In the genomic region with DNA sequence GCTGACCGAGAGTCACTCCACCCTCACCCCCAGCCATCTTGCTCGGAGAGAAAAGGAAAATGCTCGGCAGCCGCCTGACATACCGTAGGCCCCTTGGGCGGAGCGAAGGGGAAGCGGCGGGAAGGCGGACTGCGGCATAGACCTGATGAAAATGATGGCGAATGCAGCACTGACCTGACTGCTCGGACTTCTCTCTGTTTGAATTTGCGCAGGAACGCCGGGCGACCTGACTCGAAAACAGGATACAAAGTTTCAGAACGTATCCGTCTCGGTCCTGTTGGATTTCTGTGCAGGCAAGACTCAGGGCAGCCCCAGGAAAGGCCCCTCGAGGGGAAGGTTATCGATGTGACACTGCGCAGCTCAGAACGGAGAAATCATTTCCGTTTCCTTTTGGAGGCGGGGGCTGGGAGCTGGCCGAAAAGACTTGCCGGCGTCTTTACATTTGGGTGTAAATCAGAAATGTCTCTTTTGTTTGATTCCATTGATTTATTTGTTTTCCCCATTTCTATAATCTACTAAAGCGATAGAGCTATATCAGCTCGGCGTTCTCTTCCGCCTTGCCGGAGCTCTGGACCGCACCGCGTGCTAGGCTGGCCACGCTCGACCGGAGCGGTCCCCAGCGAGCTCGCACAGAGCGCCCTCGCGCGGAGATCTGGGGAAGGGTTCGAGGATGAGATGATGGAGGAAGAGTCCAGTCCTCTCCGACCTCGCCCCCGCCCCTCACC, we compare ENCODE assay signal across 8 mouse cellular contexts. TPM values are rescaled to one million over a fixed set of nuclear protein-coding genes. Genes with fewer than 3 reads are reported as not detected.
A peak's percentile ranks its signal among the peaks of the same experiment; 100 is the strongest.
DNase-seq lines count a peak whose midpoint lies in the region; ATAC-seq and TF ChIP-seq lines count a peak whose summit lies in the region.

Gene Eif2s3x, minus strand, starts transcription at position 266 of the 725 bp plus-strand sequence.

- peak in 1 of 2 experiments; percentile 62; a peak in 2 of 4 replicates for TF ChIP-seq CTCF in CH12.LX (conservative IDR thresholded peaks at IDR 0.05 in 1 of 2, IDR thresholded peaks at IDR 0.05 in 1 of 2; ENCODE audit: low read depth in 2 of 2, low read length in 2 of 2)
- peak; percentile 83 for TF ChIP-seq CTCF in liver, postnatal 0 days (IDR thresholded peaks at IDR 0.05; ENCODE audit: low read depth)

- peaks cover 27% of the 10 kb centered on the region for H3K79me2 ChIP-seq in CH12.LX (replicated peaks; ENCODE audit: control insufficient read depth, extremely low read depth, insufficient read depth, poor library complexity, severe bottlenecking)

- in situ Hi-C loops in CH12.LX (cut with MboI; ENCODE audit: low pct_ligation_motif_present, low pct_unique_long_range_greater_than_20kb, low sequenced_read_pairs): no loop called here

- no peaks in the 10 kb centered on the region for H3K9me3 ChIP-seq in CH12.LX (replicated peaks; ENCODE audit: low read length)
- H3K9me3 ChIP-seq in forebrain, embryonic 13.5 days (replicated peaks): no peaks in the 10 kb centered on the region
- no peaks in the 10 kb centered on the region for H3K9me3 ChIP-seq in liver, postnatal 0 days (ENCODE audit: low read length)
- no peaks in the 10 kb centered on the region for H3K9me3 ChIP-seq in neural tube, embryonic 14.5 days (ENCODE audit: control insufficient read depth, low read length)

- peak; percentile 96 for ATAC-seq in forebrain, embryonic 13.5 days
- ATAC-seq in liver, postnatal 0 days: peak; percentile 96
- peak; percentile 95 for ATAC-seq in neural tube, embryonic 14.5 days (ENCODE audit: low read depth)

- WGBS in forebrain, embryonic 13.5 days: under 1% methylated on average over 52 of the region's 52 CpGs
- under 1% methylated on average over 52 of the region's 52 CpGs for WGBS in large intestine, adult 2 months
- under 1% methylated on average over 52 of the region's 52 CpGs for WGBS in liver, postnatal 0 days (ENCODE audit: insufficient replicate concordance)
- WGBS in neural tube, embryonic 14.5 days: under 1% methylated on average over 52 of the region's 52 CpGs

- H3K4me1 ChIP-seq in CH12.LX (ENCODE audit: control insufficient read depth in 1 of 2, insufficient read depth in 2 of 2): peaks cover 0 to 3% of the 10 kb centered on the region in 2 experiments; a peak in 1 of 4 replicates
- H3K4me1 ChIP-seq in forebrain, embryonic 13.5 days: no peaks in the 10 kb centered on the region
- peaks cover 8% of the 10 kb centered on the region; the same call in 1 of the 2 replicates for H3K4me1 ChIP-seq in liver, postnatal 0 days (ENCODE audit: insufficient read depth)
- H3K4me1 ChIP-seq in neural tube, embryonic 14.5 days (ENCODE audit: control insufficient read depth, insufficient read depth, low read length): no peaks in the 10 kb centered on the region

- TF ChIP-seq RAD21 in CH12.LX (IDR thresholded peaks at IDR 0.05; ENCODE audit: low read depth, low read length): no peak

- peak within 1 kb of the TSS; percentile 64 to 100 (median 76) for H3K4me3 ChIP-seq in CH12.LX (replicated peaks in 1 of 3; ENCODE audit: low read depth in 2 of 3, low read length in 2 of 3, poor library complexity in 1 of 3)
- H3K4me3 ChIP-seq in forebrain, embryonic 13.5 days: peak within 1 kb of the TSS; percentile 74
- H3K4me3 ChIP-seq in liver, postnatal 0 days (ENCODE audit: low read depth, low read length): peak within 1 kb of the TSS; percentile 87
- H3K4me3 ChIP-seq in neural tube, embryonic 14.5 days (ENCODE audit: low read depth, low read length): peak within 1 kb of the TSS; percentile 67

- H3K27ac ChIP-seq in CH12.LX (ENCODE audit: insufficient read depth, low read depth): peak within 1 kb of the TSS; percentile 70
- H3K27ac ChIP-seq in forebrain, embryonic 13.5 days: peak within 1 kb of the TSS; percentile 68
- peak within 1 kb of the TSS; percentile 81 for H3K27ac ChIP-seq in liver, postnatal 0 days (ENCODE audit: low read depth)
- H3K27ac ChIP-seq in neural tube, embryonic 14.5 days (ENCODE audit: low read depth, low read length): peak within 1 kb of the TSS; percentile 76

- H3K4me2 ChIP-seq in CH12.LX (ENCODE audit: insufficient read depth, low read depth, poor library complexity, severe bottlenecking): peak within 1 kb of the TSS; percentile 44; the same call in 1 of the 2 replicates
- H3K4me2 ChIP-seq in forebrain, embryonic 13.5 days: peak within 1 kb of the TSS; percentile 67
- H3K4me2 ChIP-seq in liver, postnatal 0 days (ENCODE audit: low read depth, low read length): peak within 1 kb of the TSS; percentile 76
- H3K4me2 ChIP-seq in neural tube, embryonic 14.5 days (ENCODE audit: low read depth, low read length): peak within 1 kb of the TSS; percentile 67

- peaks cover 0 to 23% of the 10 kb centered on the region in 2 experiments for H3K36me3 ChIP-seq in CH12.LX (replicated peaks in 1 of 2; ENCODE audit: control insufficient read depth in 1 of 2, insufficient read depth in 1 of 2, low read length in 1 of 2)
- H3K36me3 ChIP-seq in forebrain, embryonic 13.5 days (ENCODE audit: poor library complexity, severe bottlenecking): peaks cover 28% of the 10 kb centered on the region
- peaks cover 15% of the 10 kb centered on the region for H3K36me3 ChIP-seq in liver, postnatal 0 days (replicated peaks; ENCODE audit: insufficient read depth, low read length)
- peaks cover 8% of the 10 kb centered on the region; the same call in 1 of the 2 replicates for H3K36me3 ChIP-seq in neural tube, embryonic 14.5 days (ENCODE audit: control insufficient read depth, insufficient read depth, low read length)

- peak; percentile 78 for DNase-seq in CH12.LX (ENCODE audit: extremely low read depth)
- DNase-seq in c-Kit-positive CD71-positive TER-119-positive erythroid progenitor cells, embryonic 14.5 days (ENCODE audit: low spot score): peak; percentile 85
- DNase-seq in heart, postnatal 10 days: peak; percentile 87 to 94
- peak; percentile 32 for DNase-seq in large intestine, adult 2 months (ENCODE audit: low read depth, low spot score)
- peak; percentile 85 for DNase-seq in liver, postnatal 0 days
- peak; percentile 84 for DNase-seq in testis, postnatal 10 days (ENCODE audit: low spot score)

- dilution Hi-C loops in CH12.LX (cut with MboI; ENCODE audit: extremely low pct_ligation_motif_present, extremely low pct_unique_long_range_greater_than_20kb, low sequenced_read_pairs): no loop called here

- TF ChIP-seq POLR2A in CH12.LX (IDR thresholded peaks at IDR 0.05; ENCODE audit: low read depth, low read length): peak; percentile 75

- no peak for TF ChIP-seq EP300 in CH12.LX (IDR thresholded peaks at IDR 0.05; ENCODE audit: low read length)
- TF ChIP-seq EP300 in liver, postnatal 0 days (IDR thresholded peaks at IDR 0.05; ENCODE audit: low read depth): peak; percentile 83

- intact Hi-C loops in heart, postnatal 10 days (cut with DNase I): loop anchor here (1.0 to 2.0 kb wide), 2 partner anchors 22 to 36 kb away; partner anchors contain the start of gene Klhl15

- H3K27me3 ChIP-seq in CH12.LX (replicated peaks): no peaks in the 10 kb centered on the region
- no peaks in the 10 kb centered on the region for H3K27me3 ChIP-seq in forebrain, embryonic 13.5 days
- no peaks in the 10 kb centered on the region for H3K27me3 ChIP-seq in liver, postnatal 0 days (ENCODE audit: insufficient read depth, low read length)
- H3K27me3 ChIP-seq in neural tube, embryonic 14.5 days (ENCODE audit: control insufficient read depth, insufficient read depth, low read length): no peaks in the 10 kb centered on the region

- H3K9ac ChIP-seq in CH12.LX (ENCODE audit: insufficient read depth, low read depth): peak within 1 kb of the TSS; percentile 98
- peak within 1 kb of the TSS; percentile 82 for H3K9ac ChIP-seq in forebrain, embryonic 13.5 days
- peak within 1 kb of the TSS; percentile 85 for H3K9ac ChIP-seq in liver, postnatal 0 days (replicated peaks)
- H3K9ac ChIP-seq in neural tube, embryonic 14.5 days (replicated peaks; ENCODE audit: low read depth, low read length): peak within 1 kb of the TSS; percentile 43

TF ChIP-seq in CH12.LX, 34 proteins besides CTCF, POLR2A, EP300 and RAD21 (continues in another document):
- no peak for TF ChIP-seq JUND (conservative IDR thresholded peaks at IDR 0.05; ENCODE audit: low read depth, low read length)
- TF ChIP-seq ETS1 (conservative IDR thresholded peaks at IDR 0.05; ENCODE audit: low read depth, low read length): no peak
- peak; percentile 77; the same call in 1 of the 2 replicates for TF ChIP-seq KAT2A (IDR thresholded peaks at IDR 0.05; ENCODE audit: insufficient replicate concordance, low read length)
- peak; percentile 36; the same call in 1 of the 2 replicates for TF ChIP-seq ZMIZ1 (IDR thresholded peaks at IDR 0.05; ENCODE audit: low read depth, low read length)
- TF ChIP-seq USF1 (IDR thresholded peaks at IDR 0.05; ENCODE audit: low read depth, low read length): no peak
- TF ChIP-seq ZC3H11A (IDR thresholded peaks at IDR 0.05; ENCODE audit: low read depth, low read length): no peak
- no peak for TF ChIP-seq E2F4 (IDR thresholded peaks at IDR 0.05; ENCODE audit: insufficient replicate concordance, low read depth, low read length)
- TF ChIP-seq NRF1 (IDR thresholded peaks at IDR 0.05; ENCODE audit: low read depth, low read length): peak; percentile 41; the same call in 1 of the 2 replicates
- TF ChIP-seq UBTF (IDR thresholded peaks at IDR 0.05; ENCODE audit: low read depth, low read length): no peak
- TF ChIP-seq ZKSCAN1 (IDR thresholded peaks at IDR 0.05; ENCODE audit: borderline replicate concordance, low read depth, low read length): no peak
- TF ChIP-seq IRF4 (IDR thresholded peaks at IDR 0.05; ENCODE audit: low read depth, low read length): no peak
- TF ChIP-seq GABPA (IDR thresholded peaks at IDR 0.05; ENCODE audit: insufficient replicate concordance, low read depth, low read length): no peak
- no peak for TF ChIP-seq MEF2A (IDR thresholded peaks at IDR 0.05; ENCODE audit: borderline replicate concordance, low read depth, low read length)
- TF ChIP-seq SIN3A (IDR thresholded peaks at IDR 0.05; ENCODE audit: low read length): no peak
- TF ChIP-seq ELF1 (IDR thresholded peaks at IDR 0.05; ENCODE audit: low read depth, low read length): peak; percentile 32; the same call in 1 of the 2 replicates
- peak; percentile 58; the same call in 1 of the 2 replicates for TF ChIP-seq TCF12 (IDR thresholded peaks at IDR 0.05; ENCODE audit: low read depth, low read length)
- TF ChIP-seq MAZ (IDR thresholded peaks at IDR 0.05; ENCODE audit: low read depth, low read length): no peak
- no peak for TF ChIP-seq CHD2 (IDR thresholded peaks at IDR 0.05; ENCODE audit: low read length)

RNA-seq across cellular contexts. Expression of gene Eif2s3x, which starts in this region (rescaled TPM):
- total RNA-seq in CH12.LX (2012; rRNA removed): 130 and 154 TPM in 2 replicates
- total RNA-seq in CH12.LX (2014; rRNA removed): 271 and 272 TPM in 2 replicates
- polyA plus RNA-seq in CH12.LX (2012; ENCODE audit: insufficient read length, low read depth): 243 and 244 TPM in 2 replicates
- polyA plus RNA-seq in forebrain, embryonic 13.5 days (2015; fragmentation: Nextera tagmentation; extraction: Ambion mirVana): 90.6 and 97.2 TPM in 2 replicates
- total RNA-seq in heart, postnatal 10 days (2021): 100 to 1,000 TPM; 116 to 164 TPM
- polyA plus RNA-seq in large intestine, adult 2 months (2012; rRNA removed): 41.5 and 52.1 TPM in 2 replicates
- polyA plus RNA-seq in liver, postnatal 0 days (2015; fragmentation: Nextera tagmentation; extraction: Ambion mirVana): 20.8 and 24.0 TPM in 2 replicates
- polyA plus RNA-seq in neural tube, embryonic 14.5 days (2014; fragmentation: Nextera tagmentation; extraction: Ambion mirVana): 96.2 and 122 TPM in 2 replicates

Comparison
In these comparisons a context has a peak if more than half of its experiments do, and no peak if none do; other contexts are left out.
1. Peak in every context shown above with its lines: DNase-seq, ATAC-seq, H3K4me3 ChIP-seq and H3K27ac ChIP-seq.
2. DNase-seq: peak in every context shown above with its lines; median percentile 90 in heart, postnatal 10 days; 85 in c-Kit-positive CD71-positive TER-119-positive erythroid progenitor cells, embryonic 14.5 days; 85 in liver, postnatal 0 days; 84 in testis, postnatal 10 days; 78 in CH12.LX; 32 in large intestine, adult 2 months.
3. H3K9ac ChIP-seq: peak in every context shown above with its lines; median percentile 98 in CH12.LX; 85 in liver, postnatal 0 days; 82 in forebrain, embryonic 13.5 days; 43 in neural tube, embryonic 14.5 days.